15 mouse cellular contexts compared by ENCODE assay signal in the genomic region with DNA sequence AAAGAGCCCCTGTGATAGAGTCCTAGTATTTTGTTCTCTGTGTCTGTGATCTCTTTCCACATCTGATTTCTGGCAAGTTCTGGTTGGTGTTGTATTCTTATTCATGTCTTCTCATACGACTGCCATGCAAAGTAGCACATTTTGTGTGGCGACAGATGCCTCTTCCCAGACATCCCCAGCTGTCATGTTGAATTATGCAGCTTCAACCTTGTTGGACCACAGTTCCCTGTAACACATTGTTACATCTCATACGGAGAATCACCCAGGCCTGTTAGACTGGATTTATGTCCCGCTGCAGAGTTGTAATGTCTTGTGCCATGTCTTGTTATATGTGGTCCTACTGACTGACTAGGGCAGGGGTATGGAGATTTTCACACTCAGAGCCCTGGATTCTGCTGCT.
"Had no signal": no experiment of that assay in that cellular context is flagged by ENCODE, and none has a peak within 500 bp of the region (broad histone marks: within the 10 kb centered on the region; RNA-seq: fewer than 3 reads in every experiment).

No protein-coding gene starts in this region.

- H3K4me1 ChIP-seq: kidney, embryonic 15.5 days; limb, embryonic 15.5 days; liver, embryonic 12.5 days; midbrain, embryonic 10.5 days; neural tube, embryonic 12.5 days had no signal

- H3K27ac ChIP-seq: kidney, embryonic 15.5 days; limb, embryonic 15.5 days; liver, embryonic 12.5 days; midbrain, embryonic 10.5 days; neural tube, embryonic 12.5 days; stomach, postnatal 0 days had no signal

- H3K4me3 ChIP-seq: kidney, embryonic 15.5 days; limb, embryonic 15.5 days; liver, embryonic 12.5 days; midbrain, embryonic 10.5 days; neural tube, embryonic 12.5 days had no signal

- ATAC-seq: liver, embryonic 12.5 days had no signal

- DNase-seq: kidney, adult 2 months; kidney, postnatal 14 days; lung, embryonic 14.5 days; lung, postnatal 10 days; lung, postnatal 4 days; midbrain, embryonic 14.5 days; right cerebral cortex, postnatal 25 days; thymus, adult 18-20 months; thymus, postnatal 14 days had no signal
